Mouse (Mus musculus) olfactory bulb, adult 2 months (tissue): ENCODE results near the gene As3mt.

Source experiments
- CTCF ChIP-seq: fragments of 200-500 bp; IDR thresholded peaks from 2 replicates; pipeline ENCODE4 v1.5.1; 2012; ENCODE audit warnings: low read depth, mild to moderate bottlenecking, low read length, moderate library complexity; ENCODE audit not compliant: insufficient read depth
- POLR2A ChIP-seq: fragments of 200-500 bp; IDR thresholded peaks from 2 replicates; pipeline ENCODE4 v1.6.1; 2012; ENCODE audit warnings: mild to moderate bottlenecking, low read depth, low read length, moderate library complexity; ENCODE audit not compliant: insufficient read depth

DNA sequence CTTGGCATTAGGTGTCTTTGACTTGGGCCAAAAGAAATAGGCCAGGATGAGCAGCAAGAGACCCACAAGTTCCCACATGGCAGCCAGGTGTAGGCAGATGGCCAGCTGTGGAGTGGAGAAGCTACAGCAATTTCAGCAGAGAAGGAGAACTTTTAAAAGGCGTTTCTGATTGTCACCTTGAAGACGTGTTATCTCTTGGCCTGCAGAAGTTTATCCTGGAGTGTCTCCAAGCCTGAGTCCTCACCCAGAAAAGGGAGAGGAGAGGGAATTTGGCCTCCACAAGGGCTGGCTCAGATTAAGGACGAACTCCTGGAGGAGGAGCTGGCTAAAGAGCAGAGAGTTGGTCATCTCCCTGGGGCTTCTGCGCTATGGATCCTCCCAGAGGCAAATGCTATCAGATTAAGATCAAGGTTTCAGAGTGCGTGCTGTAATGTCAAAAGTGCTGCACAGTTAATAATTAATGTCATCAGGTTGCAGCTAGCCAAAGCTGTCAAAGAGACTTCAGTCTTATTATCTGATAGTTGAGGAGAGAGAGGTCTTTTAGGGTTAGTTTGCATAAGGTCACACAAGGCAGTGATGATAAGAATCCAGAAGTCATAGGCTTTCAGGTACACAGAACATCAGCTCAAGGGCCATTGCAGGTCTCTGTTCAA lies 34.4 kb upstream of the As3mt start, which contains the start of gene Cyp17a1:
- TF ChIP-seq CTCF (no peak), POLR2A (no peak)
